Mouse (Mus musculus) cerebellum, adult 8-10 months (tissue): ENCODE data around the gene Zswim1.

ENCODE experiments used
- DNase-seq: peaks from one replicate; pipeline ENCODE4 v3.0.0; 2022

Zswim1 gene

GRCm38 (mm10) chr2:164822636-164823165 lies at the start of gene Zswim1:
TSS of gene Zswim1 (plus strand) at chr2:164822686.
- peak; percentile 100 for DNase-seq

DNA sequence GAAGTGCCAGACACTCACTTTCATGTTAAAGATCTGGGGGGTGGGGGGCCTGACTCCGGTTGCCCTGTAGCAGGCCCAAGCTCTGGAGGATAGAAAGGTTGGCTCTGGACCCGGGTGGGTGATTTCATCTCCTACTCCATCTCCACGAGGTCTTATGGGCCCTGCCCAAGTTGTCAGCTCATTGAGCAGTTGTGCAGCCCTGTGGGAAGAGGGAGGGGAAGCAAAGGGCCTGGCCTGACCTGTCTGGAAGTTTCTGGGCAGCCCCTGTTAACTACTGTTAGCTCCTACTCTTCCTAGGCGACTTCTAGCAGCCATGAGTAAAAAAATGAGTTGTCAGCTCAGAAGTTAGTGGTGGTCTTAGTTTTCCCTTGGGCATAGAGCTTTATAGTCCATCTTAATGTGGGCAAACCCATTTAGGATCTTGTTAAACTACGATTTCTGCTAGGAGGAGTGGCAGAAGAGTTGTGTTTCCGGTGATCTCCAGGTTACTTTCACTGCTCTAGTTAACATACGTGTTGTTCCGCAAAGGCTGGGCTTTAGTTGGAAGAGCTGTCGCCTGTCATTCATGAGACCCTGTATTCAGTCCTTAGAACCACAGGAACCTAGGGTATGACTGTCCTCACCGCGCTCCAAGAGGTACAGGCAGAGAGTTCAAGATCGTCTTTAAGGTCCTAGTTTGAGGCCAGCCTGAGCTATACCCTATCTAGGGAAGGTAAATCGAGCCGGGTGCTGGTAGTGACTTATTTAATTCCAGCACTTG lies 49.1 kb upstream of the Zswim1 start:
- DNase-seq, result no peak

GRCm38 (mm10) chr2:164773989-164774364 lies 48.5 kb upstream of the Zswim1 start:
- DNase-seq, result no peak

DNA sequence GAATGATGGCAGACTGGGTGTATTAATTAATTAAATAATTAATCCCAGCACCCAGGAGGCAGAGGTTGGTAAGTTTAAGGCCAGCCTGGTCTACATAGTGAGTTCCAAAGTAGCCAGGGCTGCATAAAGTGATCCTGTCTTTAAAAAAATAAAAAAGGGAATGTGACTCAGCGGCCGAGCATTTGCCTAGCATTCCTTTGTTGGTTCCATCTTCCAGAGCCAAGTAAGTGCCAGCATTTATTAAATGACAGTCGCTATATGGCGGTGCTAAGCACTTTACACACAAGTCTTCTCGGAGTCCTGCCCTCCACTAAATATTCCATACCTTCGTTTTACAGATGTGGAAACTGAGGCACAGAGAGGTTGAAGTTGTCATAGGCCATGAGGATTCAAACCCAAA lies 46.4 kb upstream of the Zswim1 start:
- no peak for DNase-seq

DNA sequence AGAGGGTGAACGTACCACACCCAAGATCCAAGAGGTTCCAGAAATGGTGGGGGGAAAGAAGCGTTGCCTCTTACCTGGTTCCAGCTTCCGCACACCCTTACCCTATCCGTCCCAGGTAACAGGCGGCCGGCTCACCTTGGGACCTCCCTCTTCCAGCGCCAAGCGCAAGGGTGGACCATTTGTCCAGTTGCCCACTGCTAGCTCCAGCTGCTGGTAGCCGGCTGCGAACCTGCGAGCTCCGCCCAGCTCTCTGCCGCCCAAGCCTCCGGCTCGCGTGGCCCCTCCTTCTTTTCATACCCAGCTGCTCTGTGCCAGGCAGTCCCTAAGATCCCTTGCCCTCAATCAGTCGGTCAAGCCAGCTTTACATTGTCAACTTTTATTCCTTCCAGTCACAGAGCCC lies 45.7 kb upstream of the Zswim1 start:
- no peak for DNase-seq

- DNase-seq, result no peak
These were observed 45.1 kb upstream of the Zswim1 start for GRCm38 (mm10) chr2:164777246-164778014.

DNA sequence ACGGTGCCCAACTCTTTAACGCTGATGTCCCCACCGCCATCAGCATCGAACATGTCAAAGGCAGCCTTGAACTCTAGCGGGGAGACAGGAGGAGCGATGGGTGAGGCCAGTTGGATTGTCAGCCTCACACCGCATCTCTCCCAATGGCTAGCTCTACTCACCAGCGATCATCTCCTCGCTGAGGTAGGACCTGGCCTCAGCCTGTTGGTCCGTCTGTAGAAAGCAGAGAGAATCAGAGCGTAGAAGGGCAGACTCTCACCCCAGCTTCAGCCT lies 44.5 kb upstream of the Zswim1 start:
- DNase-seq, result no peak

DNA sequence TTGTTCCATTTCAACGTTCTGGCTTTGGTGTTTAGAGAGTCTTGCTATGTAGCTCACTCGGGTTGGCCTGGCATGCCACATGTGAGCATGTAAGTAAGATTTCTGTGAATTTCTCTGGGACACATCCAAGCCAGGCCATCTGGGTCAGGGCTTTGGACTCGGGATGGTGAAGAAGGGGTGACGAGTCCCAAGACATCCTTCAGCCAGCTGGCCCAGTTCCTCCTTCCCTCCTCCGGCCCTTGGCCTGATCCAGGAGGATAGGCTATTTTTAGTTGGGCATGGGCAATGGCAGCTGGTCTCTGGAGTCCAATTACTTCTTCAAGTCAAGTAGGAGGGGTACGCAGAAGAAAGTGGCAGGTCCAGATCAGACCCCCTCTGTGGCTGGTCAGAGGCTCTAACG lies 43.7 kb upstream of the Zswim1 start:
- no peak for DNase-seq

DNA sequence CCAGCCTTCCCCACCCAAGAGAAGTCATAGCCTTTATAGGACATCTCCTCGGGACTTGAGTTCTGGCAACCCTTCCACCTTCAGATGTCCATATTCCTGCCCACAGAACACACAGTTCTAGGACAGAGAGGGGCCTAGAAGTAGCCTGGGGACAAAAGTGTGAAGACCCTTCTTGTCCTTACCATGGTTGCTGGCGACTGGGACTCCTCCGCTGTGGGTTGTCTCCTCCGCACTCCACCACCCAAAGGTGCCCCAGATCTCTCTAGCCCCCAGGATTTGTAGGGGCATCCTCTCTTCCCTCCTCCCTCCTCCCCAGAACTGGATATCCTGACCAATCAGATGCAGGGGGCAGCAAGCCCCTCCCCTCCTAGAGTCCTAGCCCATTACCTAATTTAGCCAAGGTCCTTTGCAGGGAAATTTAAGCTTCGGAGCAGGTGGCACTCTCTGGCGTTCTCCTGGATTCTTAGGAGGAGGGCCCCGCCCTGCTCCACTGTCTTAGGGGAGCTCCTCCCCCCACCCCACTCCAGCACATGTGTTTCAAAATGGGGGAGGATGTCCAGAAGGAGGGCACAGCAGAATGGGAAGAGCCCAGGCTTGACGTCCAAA lies 42.9 kb upstream of the Zswim1 start, which contains the start of gene Tnnc2:
Gene Tnnc2, minus strand, starts transcription at position 487 of the 606 bp plus-strand sequence.
- DNase-seq, result no peak

GRCm38 (mm10) chr2:164781876-164782275 lies 40.6 kb upstream of the Zswim1 start:
- no peak for DNase-seq

DNA sequence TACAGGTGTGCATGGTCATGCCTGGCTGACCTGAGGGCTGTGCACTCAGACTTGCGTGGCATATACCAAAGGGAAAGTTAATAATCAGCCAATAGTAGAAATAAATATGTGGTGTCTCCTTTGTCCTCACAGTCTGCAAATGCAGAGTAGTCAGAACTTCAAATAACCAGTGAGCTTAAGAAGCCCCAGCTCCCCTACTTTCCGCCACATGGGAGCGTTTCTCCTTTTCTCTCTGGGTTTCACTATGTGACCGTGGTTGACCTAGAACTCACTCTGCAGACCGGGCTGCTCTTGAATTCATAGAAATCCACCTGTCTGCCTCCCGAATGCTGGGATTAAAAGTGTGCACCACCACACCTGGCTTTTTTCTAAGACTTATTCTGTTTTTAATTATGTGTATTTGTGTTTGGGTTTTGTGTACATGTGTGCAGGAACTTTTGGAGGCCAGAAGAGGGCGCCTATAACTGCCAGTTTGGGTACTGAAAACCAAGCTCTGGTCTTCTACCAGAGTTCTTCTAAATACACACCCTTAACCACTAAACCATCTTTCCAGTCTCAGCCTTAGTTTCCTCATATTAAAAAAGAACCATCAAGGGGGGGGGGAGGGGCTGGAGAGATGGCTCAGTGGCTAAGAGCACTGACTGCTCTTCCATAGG lies 38.4 kb upstream of the Zswim1 start:
- DNase-seq, result no peak

DNA sequence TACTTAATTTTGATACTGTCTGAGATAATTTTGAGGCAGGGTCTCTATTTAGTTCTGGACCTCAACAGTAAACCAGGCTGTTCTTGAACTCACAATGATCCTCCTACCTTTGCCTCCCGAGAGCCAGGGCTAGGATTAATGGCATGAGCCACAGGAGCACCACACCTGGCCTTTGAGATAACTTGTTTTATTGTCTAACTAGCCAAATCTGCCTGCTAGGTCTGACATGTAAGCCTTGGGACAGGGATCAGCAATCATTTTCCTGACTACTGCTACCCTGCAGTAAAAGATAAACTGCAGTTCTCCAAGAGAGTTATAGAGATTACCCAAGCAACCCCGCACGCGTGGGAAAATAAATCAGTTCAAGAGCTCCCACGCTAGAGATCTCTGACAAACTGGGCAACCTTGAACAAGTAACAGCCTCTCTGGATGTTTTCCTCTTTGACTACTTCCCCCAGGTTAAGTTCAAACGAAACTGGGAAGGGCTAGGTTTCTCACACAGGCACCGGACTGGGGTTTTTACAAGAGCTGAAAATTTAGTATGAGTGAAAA lies 37.5 kb upstream of the Zswim1 start:
- no peak for DNase-seq

GRCm38 (mm10) chr2:164785481-164786387 lies 36.8 kb upstream of the Zswim1 start, which contains the start of gene Snx21:
TSS of gene Snx21 (plus strand) at chr2:164785823.
- DNase-seq, result peak; percentile 88

GRCm38 (mm10) chr2:164786388-164786885 lies 36.0 kb upstream of the Zswim1 start:
- peak; percentile 47 for DNase-seq

DNA sequence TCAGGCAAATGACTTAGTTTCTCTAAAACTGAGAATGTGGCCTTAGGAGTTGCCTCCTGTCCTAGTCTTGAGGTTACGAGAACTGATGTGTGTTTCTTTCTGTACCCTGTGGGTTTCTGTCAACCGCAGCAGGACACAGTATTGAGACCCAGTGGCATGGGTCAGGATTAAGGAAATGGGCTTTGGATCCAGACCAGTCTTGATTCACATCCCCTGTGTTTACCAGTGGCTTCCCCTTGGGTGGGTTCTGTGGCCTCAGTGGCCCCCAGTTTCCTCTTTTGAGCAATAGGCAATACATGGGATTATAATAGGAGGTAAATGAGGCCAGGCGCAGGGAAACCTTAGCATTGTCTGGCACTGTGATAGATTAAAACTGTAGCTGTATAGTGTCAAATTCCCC lies 35.5 kb upstream of the Zswim1 start:
- no peak for DNase-seq

DNA sequence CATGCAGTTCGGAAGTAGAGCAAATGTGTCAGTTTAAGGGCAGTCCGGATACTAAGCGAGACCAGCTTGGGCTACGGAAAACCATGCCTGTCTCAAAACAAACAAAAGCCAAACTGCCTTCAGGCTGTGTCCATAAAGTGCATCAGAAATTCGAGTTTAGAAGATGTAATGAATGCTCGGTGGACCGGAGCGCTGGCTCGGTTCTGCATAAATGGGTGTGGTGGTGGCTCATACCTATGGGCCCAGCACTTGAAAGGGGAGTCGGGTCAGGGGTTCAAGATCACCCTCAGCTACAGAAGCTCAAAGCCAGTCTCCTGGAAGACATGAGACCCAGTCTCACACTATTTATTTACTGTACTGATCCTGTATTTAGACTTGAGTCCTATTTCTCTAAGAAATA lies 34.7 kb upstream of the Zswim1 start:
- DNase-seq, result no peak

DNA sequence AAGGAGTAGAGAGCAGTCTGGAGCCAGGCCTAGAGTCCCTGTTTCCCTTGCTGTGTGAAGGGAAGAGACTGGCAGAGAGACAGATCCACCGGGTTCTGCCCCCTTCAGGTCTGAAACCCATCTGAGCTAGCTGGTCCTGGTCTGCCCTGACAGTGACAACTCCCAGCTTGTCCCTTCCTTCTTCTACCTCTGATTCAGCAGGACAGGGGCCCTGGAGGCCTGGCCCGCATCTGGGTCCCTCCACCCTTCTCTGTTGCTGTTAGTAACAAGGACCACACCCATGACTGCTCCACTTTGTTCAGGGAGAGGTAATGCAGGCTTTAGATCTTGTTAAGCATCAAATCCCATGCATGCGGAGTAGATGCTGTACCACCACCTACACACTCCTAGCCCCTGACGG lies 34.1 kb upstream of the Zswim1 start:
- no peak for DNase-seq

GRCm38 (mm10) chr2:164790451-164790850 lies 32.0 kb upstream of the Zswim1 start:
- DNase-seq, result no peak

DNA sequence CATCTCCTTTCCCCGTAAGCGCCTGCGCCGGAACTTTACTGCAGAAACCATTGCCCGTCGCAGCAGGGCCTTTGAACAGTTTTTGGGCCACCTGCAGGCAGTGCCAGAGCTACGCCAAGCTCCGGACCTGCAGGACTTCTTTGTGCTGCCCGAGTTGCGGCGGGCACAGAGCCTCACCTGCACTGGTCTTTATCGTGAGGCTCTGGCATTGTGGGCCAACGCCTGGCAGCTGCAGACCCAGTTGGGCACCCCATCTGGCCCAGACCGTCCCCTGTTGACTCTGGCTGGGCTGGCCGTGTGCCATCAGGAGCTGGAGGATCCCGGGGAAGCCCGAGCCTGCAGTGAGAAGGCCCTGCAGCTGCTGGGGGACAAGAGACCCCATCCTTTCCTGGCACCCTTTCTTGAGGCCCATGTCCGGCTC lies 30.6 kb upstream of the Zswim1 start:
- DNase-seq, result peak; percentile 57

DNA sequence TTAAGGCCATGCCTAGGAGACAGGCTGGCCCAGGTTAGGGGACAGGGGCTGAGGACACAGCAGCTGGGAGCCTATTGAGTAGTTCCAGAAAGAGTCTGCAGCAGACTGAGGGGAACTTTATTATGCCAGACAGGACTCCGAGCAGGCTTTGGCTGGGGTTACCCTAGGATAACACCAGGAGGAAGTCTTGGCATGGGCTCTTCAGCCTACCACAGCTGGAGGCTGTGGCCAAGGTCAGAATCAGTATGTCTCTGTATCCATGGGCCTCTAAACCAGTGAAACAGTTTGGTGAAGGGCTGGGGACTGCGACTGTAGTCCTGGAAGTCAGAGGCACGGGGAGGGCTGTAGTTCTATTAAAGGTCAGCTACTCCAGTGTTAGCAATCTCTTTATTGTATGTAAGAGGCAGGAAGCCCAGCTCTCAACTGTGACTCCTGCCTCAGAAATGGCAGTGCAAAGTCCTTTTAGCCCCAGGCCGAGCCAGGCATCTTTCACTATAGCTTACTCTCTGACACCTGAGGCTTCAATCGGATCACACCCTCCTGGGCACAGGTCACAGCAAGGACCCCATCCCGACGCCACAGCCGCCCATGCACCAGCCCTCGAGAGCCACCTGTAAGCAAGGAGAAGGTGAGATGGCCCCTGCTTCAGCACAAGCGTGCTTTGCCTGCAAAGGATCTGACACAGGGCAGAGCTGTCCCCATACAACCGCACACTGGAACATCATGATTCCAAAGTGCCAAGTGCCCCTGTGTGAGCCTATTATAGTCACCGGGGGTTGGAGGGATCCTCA lies 29.9 kb upstream of the Zswim1 start:
- DNase-seq, result no peak

GRCm38 (mm10) chr2:164793236-164793635 lies 29.2 kb upstream of the Zswim1 start:
- DNase-seq, result peak; percentile 74
